Mouse (Mus musculus) heart, embryonic 15.5 days (tissue): ENCODE measurements at regions not wholly inside any gene's neighbourhood (a gene's known extent, or its start where the extent isn't known, plus 50 kb on each side); places are given as distances from the start of the nearest gene placed in this dataset.

Experiments
- ATAC-seq: fragments of 200-750 bp; cut with Nextera tagmentation; replicated peaks from 2 replicates; pipeline ENCODE4 v1.8.0; 2017; ENCODE audit warnings: low read depth, moderate TSS enrichment; ENCODE audit not compliant: insufficient number of reproducible peaks, insufficient read depth, low FRiP score
- H3K27ac ChIP-seq: fragments of 300-500 bp; sonication (generic); 2 replicates; pipeline ENCODE4 v1.5.1; 2015; ENCODE audit warnings: mild to moderate bottlenecking, inconsistent platforms
- H3K27me3 ChIP-seq: fragments of 300-500 bp; sonication (generic); 2 replicates; pipeline ENCODE4 v1.6.1; 2015; ENCODE audit warnings: inconsistent platforms
- H3K36me3 ChIP-seq: fragments of 300-500 bp; sonication (generic); 2 replicates; pipeline ENCODE4 v1.6.1; 2015; ENCODE audit warnings: mild to moderate bottlenecking, inconsistent platforms
- H3K4me1 ChIP-seq: fragments of 300-500 bp; sonication (generic); replicated peaks from 2 replicates; pipeline ENCODE4 v1.6.1; 2015; ENCODE audit warnings: inconsistent platforms
- H3K4me2 ChIP-seq: fragments of 300-500 bp; sonication (generic); 2 replicates; pipeline ENCODE4 v1.6.1; 2015; ENCODE audit warnings: inconsistent platforms, mild to moderate bottlenecking, moderate library complexity
- H3K4me3 ChIP-seq: fragments of 300-500 bp; sonication (generic); 2 replicates; pipeline ENCODE4 v1.5.1; 2015; ENCODE audit warnings: mild to moderate bottlenecking, inconsistent platforms
- H3K9ac ChIP-seq: fragments of 300-500 bp; sonication (generic); 2 replicates; pipeline ENCODE4 v1.6.1; 2015; ENCODE audit warnings: mild to moderate bottlenecking, inconsistent platforms
- H3K9me3 ChIP-seq: fragments of 300-500 bp; sonication (generic); replicated peaks from 2 replicates; pipeline ENCODE4 v1.6.1; 2016; ENCODE audit warnings: inconsistent platforms
- WGBS: fragments of 180-500 bp; shearing (Covaris S2); methylation state at CpG from one replicate; pipeline ENCODE4 v1.1.7; 2015; ENCODE audit warnings: mixed read lengths; 5-methylcytosine and 5-hydroxymethylcytosine counted together

DNA sequence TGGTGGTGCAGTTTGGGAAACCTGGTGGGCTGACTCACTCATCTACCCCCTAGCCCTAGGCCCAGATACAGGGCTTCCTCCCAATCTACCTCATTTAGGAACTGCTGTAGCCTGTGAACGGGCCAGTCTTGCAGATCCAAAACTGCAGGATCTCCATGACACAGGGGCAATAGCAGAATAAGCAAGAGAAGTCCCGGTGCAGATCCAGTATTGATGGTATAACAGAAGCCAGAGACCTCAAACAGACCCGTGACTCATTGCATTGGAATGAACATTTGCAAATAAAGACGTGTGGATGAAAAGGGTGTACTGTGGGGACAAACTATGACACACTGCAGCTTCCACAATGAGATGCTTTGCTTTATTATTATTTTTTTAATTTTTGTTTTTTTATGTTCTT lies 106.6 kb upstream of the Ptbp2 start:
- Histone ChIP-seq H3K27ac (no peak overlapping the region), H3K9ac (no peak overlapping the region), H3K4me3 (no peak overlapping the region), H3K4me1 (peaks cover 15% of the 10 kb centered on the region), H3K9me3 (no peaks in the 10 kb centered on the region), H3K4me2 (no peak overlapping the region), H3K27me3 (no peaks in the 10 kb centered on the region), H3K36me3 (no peaks in the 10 kb centered on the region)
- 34% methylated on average over 4 of the region's 4 CpGs for WGBS
- no peak for ATAC-seq

DNA sequence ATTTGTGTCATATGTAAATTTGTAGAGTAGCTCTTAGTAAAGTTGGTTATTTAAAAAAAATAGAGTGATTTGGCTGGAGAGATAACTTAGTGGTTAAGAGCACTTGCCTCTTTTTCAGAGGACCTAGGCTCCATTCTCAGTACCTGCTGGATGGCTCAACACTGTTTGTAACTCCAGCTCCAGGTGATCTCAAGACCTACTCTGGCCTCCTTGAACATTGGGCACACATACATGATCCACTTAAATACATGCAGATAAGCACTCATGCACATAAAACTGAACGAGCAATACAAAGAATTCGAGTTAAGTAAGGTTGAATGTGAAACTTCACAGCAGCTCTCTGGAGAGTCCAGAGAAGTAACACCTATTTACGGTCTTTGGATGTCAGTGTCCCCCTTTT lies 104.2 kb upstream of the Ptbp2 start:
- H3K27ac ChIP-seq: no peak overlapping the region
- no peaks in the 10 kb centered on the region for H3K9me3 ChIP-seq
- peaks cover 7% of the 10 kb centered on the region for H3K4me1 ChIP-seq
- no peak for ATAC-seq
- H3K36me3 ChIP-seq: no peaks in the 10 kb centered on the region
- 82% methylated on average over 3 of the region's 3 CpGs for WGBS
- no peak overlapping the region for H3K4me3 ChIP-seq
- H3K9ac ChIP-seq: no peak overlapping the region
- no peak overlapping the region for H3K4me2 ChIP-seq
- H3K27me3 ChIP-seq: no peaks in the 10 kb centered on the region

DNA sequence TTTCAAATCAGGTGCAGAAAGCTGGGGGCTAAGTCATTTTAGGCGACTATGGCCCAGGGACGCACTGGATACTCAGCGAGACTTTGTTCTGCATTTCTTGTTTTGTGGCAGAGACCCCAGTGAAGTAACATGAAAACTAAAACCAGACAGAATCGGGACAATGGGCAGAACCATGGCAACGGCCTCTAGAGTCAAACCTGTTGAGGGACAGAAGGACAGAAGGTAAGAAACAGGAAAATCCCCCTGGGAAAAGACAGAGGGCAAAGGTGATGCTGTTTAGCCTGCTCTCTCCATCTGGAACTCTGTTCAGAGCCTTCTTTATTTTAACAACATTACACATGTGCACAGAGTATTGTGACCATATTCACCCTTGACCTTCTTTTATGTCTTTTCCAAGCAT lies 92.1 kb upstream of the Ptbp2 start:
- Histone ChIP-seq H3K4me1 (no peaks in the 10 kb centered on the region), H3K27ac (no peak overlapping the region), H3K27me3 (no peaks in the 10 kb centered on the region), H3K4me3 (no peak overlapping the region), H3K9ac (no peak overlapping the region), H3K9me3 (no peaks in the 10 kb centered on the region), H3K36me3 (no peaks in the 10 kb centered on the region), H3K4me2 (no peak overlapping the region)
- ATAC-seq: no peak
- 89% methylated on average over 5 of the region's 5 CpGs for WGBS

DNA sequence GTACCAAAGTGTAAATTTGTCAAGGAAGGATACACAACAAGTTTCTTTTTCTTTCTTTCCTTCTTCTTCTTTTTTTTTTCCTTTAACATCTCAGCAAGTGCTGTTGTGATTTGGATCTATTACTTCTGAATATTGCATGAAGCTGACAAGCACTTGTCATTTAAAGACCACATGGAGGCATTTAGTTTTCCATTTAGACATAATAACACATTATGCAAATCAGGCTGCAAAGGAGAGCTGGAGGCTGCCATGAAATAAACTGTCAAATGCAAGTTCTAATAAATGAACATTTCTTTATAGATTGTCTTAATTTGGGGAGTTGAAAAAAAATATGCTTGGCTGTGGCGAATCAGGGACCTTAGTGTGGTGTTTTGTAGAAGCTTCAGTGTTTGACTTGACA lies 90.8 kb upstream of the Ptbp2 start:
- 91% methylated on average over 1 of the region's 1 CpGs for WGBS
- H3K27ac ChIP-seq: no peak overlapping the region
- no peaks in the 10 kb centered on the region for H3K27me3 ChIP-seq
- no peaks in the 10 kb centered on the region for H3K36me3 ChIP-seq
- no peak for ATAC-seq
- H3K4me1 ChIP-seq: no peaks in the 10 kb centered on the region
- no peak overlapping the region for H3K4me2 ChIP-seq
- no peak overlapping the region for H3K9ac ChIP-seq
- H3K4me3 ChIP-seq: no peak overlapping the region
- no peaks in the 10 kb centered on the region for H3K9me3 ChIP-seq

DNA sequence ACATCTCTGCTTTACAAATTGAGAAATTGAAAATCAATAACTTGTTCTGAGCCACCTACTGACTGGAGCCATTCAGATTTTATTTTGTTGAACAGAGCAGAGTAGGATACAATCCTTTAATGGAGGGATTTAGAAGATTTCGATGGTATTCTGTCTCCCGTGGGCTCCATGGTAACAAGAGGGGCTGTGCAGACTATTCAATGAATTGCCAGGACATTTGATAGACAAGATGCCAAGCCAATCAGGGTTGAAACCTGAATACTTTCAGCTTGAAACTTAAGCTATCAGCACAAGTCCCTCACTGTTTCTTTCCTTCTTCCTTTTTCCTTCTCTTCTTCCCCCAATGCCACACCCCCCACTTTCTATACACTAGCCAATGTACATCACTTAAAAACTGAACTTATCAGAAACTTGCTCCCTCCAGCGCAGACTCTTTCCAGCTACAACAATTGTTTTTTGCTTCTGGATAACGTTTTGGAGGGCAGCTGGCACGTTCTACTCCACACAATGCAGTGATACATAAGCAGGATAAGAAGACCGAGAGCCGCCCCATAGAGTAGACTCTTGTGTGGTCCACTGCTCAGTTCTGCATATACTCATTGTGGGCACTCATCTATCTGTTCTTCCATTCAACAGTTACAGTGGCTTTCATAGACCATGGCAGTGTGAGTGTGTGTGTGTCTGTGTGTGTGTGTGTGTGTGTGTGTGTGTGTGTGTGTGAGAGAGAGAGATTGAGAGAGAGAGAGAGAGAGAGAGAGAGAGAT lies 78.1 kb upstream of the Ptbp2 start:
- ATAC-seq: no peak
- H3K9ac ChIP-seq: no peak overlapping the region
- no peaks in the 10 kb centered on the region for H3K27me3 ChIP-seq
- 0 out of 2 replicates have a peak, but pooled peaks cover 2% of the 10 kb centered on the region for H3K4me1 ChIP-seq
- no peak overlapping the region for H3K27ac ChIP-seq
- H3K36me3 ChIP-seq: no peaks in the 10 kb centered on the region
- 58% methylated on average over 7 of the region's 7 CpGs for WGBS
- no peak overlapping the region for H3K4me2 ChIP-seq
- no peak overlapping the region for H3K4me3 ChIP-seq
- H3K9me3 ChIP-seq: no peaks in the 10 kb centered on the region
